Mouse (Mus musculus): ENCODE results near the gene C2cd4d.

- TF ChIP-seq FLI1 (IDR thresholded peaks at IDR 0.05; ENCODE audit: low read length): no peak
- no peak for TF ChIP-seq GATA1 (IDR thresholded peaks at IDR 0.05; ENCODE audit: borderline replicate concordance, low read length)
These were observed 14.1 kb upstream of the C2cd4d start for GRCm38 (mm10) chr3:94348146-94348545.
